Mouse (Mus musculus): ENCODE results near the gene Krcc1.
A peak's percentile ranks its signal among the peaks of the same experiment; 100 is the strongest.

Krcc1 gene

DNA sequence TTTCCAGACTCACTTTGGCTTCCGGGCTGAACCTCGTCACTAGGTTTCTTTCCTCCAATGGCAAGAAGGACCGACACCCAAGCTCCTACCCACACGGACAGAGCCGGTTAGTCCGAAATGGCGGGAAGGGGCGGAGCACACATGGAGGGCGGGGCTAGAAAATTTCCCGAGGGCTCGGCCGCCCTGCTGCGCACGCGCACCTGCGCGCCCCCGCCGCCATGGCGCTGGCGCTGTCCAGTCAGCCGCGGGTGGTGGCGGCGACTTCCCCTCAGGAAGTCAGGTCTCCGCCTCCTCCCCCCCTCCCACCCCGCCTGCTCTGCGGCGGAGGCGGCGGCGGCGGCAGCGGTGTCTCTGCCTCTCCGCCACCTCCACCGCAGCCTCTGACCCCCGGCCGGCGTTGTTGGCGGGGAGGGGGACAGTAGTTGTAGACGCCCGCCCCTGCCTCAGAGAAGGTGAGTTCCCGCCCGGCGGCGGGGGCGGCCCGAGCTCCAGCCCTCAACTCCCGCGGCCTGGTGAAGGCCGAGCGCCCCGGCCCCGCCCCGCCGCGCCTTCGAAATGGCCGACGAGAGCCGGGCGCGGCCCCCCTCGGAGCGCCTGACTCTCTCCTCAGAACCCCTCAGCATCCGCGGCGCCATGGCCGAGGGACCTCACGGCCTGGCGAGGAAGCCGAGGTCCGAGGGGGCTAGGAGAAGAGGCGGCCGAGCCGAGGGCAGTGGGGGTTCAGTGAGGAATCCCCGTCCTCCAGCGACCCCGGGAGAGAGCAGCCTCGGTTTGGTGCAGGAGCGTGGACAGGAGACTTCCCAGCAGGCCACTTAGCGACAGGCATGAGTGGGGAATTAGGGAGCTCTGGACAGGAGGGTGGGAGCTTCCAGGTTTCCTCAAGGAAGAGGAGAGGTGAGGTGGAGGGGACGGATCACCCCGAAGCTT lies at the start of gene Krcc1:
Gene Krcc1 (plus strand): TSS at position 289 of the 927 bp plus-strand sequence.
- DNase-seq (ENCODE audit: low read depth in 2 of 2, low spot score in 2 of 2), result peak; percentile 92

GRCm38 (mm10) chr6:71224184-71224943 lies 47.1 kb upstream of the Krcc1 start:
- no peak for DNase-seq (ENCODE audit: low read depth in 2 of 2, low spot score in 2 of 2)

DNA sequence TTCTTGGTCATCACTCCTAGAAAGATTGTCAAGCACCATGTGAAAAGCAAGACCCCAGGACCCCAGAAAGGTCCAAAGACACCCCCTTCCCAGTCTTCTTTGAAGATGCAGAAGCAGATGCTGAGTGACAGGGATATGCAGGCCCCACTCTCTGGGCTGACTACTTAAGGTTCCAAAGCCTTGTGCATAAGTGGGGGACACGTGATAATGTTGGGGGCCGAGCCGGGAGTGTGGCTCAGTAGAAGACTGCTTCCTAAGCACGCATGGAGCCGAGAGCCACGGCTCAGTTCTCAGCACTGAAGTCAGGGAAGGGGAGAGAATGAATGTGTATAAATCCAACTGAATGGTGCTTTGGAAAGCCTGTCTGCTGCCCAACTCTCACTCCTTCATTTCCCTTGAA lies 44.9 kb upstream of the Krcc1 start:
- DNase-seq (ENCODE audit: low read depth in 2 of 2, low spot score in 2 of 2), result no peak

DNA sequence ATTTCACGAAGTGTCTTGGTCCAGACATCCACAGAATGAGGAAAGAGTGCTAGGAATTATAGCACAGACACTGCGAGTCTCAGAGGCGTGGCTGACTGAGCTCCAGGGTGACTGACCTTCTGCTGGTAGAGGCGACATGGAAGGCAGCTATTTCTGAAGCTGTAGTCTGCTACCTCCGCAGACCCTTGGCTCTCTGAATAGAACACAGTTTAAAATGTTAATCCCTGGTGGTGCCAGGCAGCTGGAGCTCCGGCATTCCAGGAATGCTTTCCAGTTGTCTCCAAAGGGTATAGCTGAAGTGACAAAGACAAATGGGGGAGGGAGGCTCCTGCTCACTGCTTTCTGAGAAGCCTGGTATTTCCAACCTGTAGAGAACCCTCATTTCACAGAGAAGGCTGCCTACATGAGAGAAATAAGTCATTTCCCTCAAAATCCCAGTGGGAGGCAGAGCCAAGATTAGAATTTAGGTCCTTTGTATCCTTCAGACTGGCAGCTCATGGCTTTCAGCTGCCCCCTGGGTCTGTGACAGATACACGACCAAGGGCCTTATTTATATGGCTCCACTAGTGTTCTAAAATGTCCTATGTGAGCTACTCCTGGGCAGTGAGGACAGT lies 44.2 kb upstream of the Krcc1 start:
- no peak for DNase-seq (ENCODE audit: low read depth in 2 of 2, low spot score in 2 of 2)

DNA sequence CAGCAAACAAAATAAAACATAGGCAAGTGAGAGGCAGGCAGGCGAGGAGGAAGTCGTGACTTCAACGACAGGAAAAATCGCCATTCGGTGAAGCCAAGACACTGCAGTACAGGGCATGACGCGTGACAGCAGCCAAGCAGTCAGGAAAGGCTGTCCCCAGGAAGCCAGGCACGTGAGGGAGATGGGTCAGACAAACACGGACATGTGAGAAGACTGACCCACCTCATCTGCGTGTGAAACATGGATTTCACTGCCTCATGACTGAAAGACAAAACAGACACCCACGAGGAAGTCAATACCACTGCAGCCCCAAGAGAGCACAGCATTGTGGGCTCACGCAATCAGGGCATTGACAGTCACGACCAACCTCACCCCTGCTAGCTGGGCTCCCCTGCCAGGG lies 36.4 kb upstream of the Krcc1 start:
- DNase-seq (ENCODE audit: low read depth in 2 of 2, low spot score in 2 of 2), result no peak

DNA sequence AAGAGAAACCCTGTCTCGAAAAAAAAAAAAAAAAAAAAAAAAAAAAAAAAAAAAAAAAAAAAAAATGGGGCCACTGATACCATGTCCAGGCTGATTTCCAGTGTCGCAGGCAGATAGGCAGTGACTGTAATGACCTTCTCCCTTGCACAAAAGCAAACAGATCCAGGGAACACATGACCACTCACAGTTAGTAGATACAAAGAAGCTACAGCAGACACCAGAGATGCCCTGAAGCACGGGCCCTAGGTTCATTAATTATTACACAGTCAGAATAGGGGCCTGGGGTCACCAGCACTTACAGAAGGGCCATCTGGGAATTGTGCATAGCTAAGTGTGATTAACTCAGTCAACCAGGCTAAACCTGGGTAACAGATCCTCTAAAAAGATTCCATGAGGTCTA lies 35.5 kb upstream of the Krcc1 start:
- DNase-seq (ENCODE audit: low read depth in 2 of 2, low spot score in 2 of 2), result no peak

- no peak for DNase-seq (ENCODE audit: low read depth in 2 of 2, low spot score in 2 of 2)
Measured at GRCm38 (mm10) chr6:71236506-71236905, 35.0 kb upstream of the Krcc1 start.

DNA sequence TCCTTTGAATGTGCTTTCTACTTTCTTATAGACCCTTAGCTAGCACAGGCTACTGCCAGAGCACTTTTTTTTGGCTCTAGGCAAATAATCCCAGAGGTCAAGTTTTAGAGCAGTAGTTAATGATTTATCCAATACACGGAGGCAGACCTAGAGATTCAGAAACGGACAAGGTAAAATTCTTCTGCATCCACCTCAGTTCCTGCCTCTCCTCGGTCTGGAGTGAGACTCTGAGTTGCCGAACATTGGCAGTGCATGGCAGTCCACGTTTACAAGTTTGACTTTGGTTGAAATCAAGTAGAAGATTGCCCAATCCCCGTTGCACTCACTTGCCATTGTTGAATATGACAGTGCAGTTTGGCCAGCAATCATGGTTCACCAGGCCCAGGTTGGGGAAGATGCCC lies 34.4 kb upstream of the Krcc1 start:
- DNase-seq (ENCODE audit: low read depth in 2 of 2, low spot score in 2 of 2), result no peak

DNA sequence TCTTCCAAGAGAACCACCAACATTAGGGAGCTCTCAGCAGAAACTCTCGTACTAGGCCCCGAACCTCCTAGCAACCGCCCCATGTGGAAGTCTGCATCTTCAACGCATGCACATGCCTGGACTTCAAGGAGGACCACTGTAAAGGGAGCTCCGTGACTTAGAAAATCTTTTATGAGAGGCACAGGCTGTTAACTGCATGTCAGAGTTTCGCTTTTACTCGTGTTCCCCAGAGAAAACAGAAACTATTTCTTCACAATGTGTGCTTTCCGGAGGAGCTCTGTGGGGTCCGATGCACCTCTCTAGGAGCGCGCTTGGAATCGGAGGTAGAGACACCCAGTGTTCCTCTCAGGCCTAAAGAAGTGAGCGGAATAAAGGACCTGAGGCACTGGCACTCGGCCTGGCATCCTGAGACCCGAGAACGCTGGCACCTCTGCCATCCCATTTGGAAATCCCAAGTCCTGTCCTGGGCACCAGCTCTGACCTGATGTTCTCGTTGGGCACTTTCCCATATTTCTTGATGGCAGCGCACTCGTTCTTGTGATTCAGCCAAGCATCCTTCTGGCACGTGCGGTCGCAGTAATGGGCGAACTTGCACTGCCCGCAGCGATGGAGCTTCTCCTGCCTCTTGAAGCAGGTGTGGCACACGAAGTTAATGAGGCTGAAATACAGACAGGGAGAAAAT lies 32.3 kb upstream of the Krcc1 start:
- DNase-seq (ENCODE audit: low read depth in 2 of 2, low spot score in 2 of 2), result no peak

- no peak for DNase-seq (ENCODE audit: low read depth in 2 of 2, low spot score in 2 of 2)
Measured at GRCm38 (mm10) chr6:71240831-71241230, 30.6 kb upstream of the Krcc1 start.

- no peak for DNase-seq (ENCODE audit: low read depth in 2 of 2, low spot score in 2 of 2)
Measured at GRCm38 (mm10) chr6:71242811-71243210, 28.7 kb upstream of the Krcc1 start.

DNA sequence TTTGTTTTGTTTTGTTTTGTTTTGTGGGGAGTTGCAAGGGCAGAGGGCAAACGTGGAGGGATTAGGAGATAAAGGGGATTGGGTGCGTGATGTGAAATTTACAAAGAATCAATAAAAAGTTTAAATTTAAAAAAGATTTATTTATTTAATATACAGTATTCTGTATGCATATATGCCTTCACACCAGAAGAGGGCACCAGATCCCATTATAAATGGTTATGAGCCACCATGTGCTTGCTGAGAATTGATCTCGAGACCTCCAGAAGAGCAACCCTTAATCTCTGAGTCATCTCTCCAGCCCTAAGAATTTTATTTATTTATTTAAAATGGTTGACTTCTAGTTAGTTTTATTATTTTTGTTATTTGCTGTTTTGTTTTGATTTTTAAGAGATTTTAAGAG lies 28.2 kb upstream of the Krcc1 start:
- no peak for DNase-seq (ENCODE audit: low read depth in 2 of 2, low spot score in 2 of 2)

DNA sequence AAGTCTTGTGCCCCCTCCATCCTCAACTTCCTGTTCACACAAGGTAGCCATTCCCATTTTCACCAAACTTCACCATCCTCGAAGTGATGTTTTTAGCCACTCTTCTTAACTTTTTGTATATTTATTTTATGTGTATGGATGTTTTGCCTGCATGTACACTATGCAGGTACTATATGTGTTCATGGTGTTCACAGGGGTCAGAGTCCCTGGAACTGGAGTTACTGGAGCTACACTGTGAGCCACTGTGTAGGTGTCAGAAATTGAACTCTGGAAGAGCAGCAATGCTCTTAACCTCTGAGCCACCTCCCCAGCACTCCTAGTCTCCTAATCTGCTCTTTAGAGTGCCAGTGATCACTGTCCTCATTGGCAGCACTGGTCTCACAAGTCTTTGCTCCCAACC lies 23.1 kb upstream of the Krcc1 start:
- DNase-seq (ENCODE audit: low read depth in 2 of 2, low spot score in 2 of 2), result no peak

- no peak for DNase-seq (ENCODE audit: low read depth in 2 of 2, low spot score in 2 of 2)
Measured at GRCm38 (mm10) chr6:71249615-71250014, 21.9 kb upstream of the Krcc1 start.

- DNase-seq (ENCODE audit: low read depth in 2 of 2, low spot score in 2 of 2), result no peak
Measured at GRCm38 (mm10) chr6:71250951-71251350, 20.5 kb upstream of the Krcc1 start.

DNA sequence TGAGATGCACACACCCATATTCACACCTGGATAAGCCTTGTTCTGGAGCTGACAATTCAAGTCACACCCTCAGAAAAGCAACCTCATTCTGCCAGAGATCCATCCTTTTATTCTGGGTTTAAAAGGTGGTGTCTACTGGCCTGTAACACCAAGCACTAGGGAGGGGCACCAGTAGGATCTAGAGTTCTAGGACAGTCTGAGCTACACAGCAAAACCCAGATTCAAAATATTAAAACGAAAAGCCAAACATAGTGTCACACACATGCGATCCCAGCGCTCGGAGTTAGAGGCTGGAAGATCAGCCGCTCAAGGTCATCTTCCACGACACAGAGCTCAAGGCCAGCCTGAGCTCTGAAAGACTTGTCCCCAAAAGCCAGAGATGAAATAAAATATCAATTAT lies 17.0 kb upstream of the Krcc1 start:
- DNase-seq (ENCODE audit: low read depth in 2 of 2, low spot score in 2 of 2), result no peak

DNA sequence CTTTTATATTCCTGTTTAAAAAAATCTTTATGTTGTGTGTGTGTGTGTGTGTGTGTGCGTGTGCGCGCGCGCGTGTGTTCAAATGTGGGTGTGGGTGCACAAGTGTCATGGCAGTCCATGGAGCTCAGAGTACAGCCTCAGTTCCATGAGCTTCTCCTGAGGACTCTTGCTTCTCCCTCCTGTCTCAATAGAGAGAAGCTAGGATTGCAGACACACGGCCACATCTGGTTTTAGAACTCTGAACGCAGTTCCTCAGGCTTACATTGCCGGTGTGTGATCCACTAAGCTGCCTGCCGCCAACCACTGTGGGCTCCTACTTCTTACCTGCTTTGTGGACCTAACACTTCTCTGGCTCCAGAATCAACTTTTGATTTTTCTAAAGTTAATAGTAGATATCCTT lies 15.3 kb upstream of the Krcc1 start:
- no peak for DNase-seq (ENCODE audit: low read depth in 2 of 2, low spot score in 2 of 2)

- no peak for DNase-seq (ENCODE audit: low read depth in 2 of 2, low spot score in 2 of 2)
Measured at GRCm38 (mm10) chr6:71257375-71257774, 14.1 kb upstream of the Krcc1 start.

GRCm38 (mm10) chr6:71258562-71258961 lies 12.9 kb upstream of the Krcc1 start:
- DNase-seq (ENCODE audit: low read depth in 2 of 2, low spot score in 2 of 2), result no peak

DNA sequence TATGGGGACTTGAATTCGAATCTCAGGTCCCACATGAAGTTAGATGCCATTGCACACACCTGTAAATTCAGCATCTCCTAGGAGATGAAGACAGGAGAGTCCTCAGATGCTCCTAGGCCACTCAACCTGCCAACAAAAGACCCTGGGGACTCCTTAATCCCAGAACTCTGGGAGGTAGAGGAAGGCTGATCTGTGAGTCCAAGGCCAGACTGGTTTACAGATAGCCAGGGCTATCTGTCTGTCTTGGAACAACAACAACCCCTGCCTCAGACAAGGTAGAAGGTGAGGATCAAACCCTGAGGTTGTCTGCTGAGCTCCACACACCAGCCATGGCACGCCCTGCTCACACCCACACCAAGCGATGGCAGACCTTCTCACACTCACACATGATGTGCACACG lies 12.3 kb upstream of the Krcc1 start:
- no peak for DNase-seq (ENCODE audit: low read depth in 2 of 2, low spot score in 2 of 2)

- no peak for DNase-seq (ENCODE audit: low read depth in 2 of 2, low spot score in 2 of 2)
Measured at GRCm38 (mm10) chr6:71260051-71260640, 11.3 kb upstream of the Krcc1 start.

Data from CD8-positive naive resting alpha-beta T cell, adult 2 months (primary cell).